Mouse (Mus musculus): Measurements from ENCODE around the gene Acsbg2. TPM values are rescaled to one million over a fixed set of nuclear protein-coding genes. Genes with fewer than 3 reads are reported as not detected.
A peak's percentile ranks its signal among the peaks of the same experiment; 100 is the strongest.

Acsbg2 gene
- total RNA-seq, 2 experiments from 2014 or later, result not detected

DNA sequence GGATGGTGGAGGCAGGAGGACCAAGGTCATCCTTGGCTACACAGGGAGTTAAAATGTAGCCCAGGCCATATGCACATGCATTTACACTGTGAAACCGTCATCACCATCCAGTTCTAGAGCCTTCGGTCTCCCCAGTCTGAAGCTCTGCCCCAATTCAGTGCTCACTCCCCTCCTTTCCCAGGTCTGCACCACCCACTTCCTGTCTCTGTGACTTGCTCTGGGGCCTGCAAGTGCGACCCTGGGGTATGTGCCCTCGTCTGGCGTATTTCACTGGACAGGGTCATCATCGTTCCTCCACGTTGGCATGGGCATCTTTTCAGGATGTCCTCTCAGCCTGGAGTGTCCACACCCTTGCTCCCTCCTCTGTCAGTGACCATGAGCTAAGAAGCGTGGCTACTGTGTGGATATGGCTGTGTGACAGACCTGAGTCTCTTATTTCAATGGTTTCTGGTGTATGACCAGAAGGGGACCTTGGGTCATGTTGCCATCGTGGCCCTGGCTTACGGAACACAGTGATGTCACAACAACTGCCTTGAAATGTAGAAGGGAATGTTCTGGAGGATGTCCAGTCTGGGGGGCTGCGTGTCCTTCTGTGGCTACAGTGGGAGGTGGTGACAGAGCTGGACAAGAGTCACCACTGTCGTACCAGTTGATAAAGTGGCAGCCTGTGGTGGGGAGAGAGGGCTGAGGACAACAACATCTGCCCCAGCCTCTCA lies 847 bp upstream of the Acsbg2 start, which contains the start of gene 1700061G19Rik:
Gene 1700061G19Rik, plus strand, starts transcription at position 542 of the 716 bp plus-strand sequence.
- no peak for ATAC-seq (replicated peaks; ENCODE audit: low FRiP score, low TSS enrichment, poor library complexity, severe bottlenecking)

DNA sequence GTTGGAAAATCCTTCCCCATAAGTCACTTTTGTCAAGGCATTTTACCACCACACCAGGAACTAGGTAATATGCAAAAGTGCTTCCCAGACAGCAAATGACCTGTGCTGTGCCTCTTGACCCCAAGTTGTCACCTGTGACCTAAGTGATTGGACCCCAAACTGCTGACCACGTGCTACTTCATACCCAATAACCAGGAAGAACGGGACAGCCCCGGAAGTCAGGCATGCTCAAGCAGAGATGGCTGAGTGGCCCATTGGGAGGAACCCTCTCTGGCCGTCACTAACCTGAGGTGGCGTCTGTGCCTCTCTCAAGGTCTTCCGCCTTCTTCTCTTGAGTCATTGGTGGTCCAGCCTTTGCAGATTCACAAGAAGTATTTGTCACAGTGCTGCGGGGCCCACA lies 1.7 kb downstream of the Acsbg2 start:
- ATAC-seq (replicated peaks; ENCODE audit: low FRiP score, low TSS enrichment, poor library complexity, severe bottlenecking), result no peak

DNA sequence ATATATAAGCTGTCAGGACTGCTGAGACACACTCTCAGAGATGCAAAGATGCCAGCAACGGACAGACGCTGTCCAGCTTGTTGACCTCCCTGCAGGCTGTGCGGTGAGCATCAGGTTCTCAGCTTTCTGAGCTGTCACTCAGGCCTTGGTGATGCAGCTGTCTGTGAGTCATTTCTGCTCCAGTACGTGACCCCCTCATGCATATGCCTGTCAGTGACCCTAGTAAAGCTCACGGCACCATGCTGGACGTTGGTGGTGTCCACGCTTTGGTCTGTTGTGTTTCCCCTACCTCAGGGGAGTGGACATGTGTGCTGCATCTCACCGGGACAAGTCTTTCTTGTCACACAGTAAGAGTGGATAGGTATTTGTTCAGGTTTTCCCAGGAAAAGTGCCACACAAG lies 2.5 kb downstream of the Acsbg2 start:
- ATAC-seq (replicated peaks; ENCODE audit: low FRiP score, low TSS enrichment, poor library complexity, severe bottlenecking), result no peak; the same call in 1 of the 2 replicates

DNA sequence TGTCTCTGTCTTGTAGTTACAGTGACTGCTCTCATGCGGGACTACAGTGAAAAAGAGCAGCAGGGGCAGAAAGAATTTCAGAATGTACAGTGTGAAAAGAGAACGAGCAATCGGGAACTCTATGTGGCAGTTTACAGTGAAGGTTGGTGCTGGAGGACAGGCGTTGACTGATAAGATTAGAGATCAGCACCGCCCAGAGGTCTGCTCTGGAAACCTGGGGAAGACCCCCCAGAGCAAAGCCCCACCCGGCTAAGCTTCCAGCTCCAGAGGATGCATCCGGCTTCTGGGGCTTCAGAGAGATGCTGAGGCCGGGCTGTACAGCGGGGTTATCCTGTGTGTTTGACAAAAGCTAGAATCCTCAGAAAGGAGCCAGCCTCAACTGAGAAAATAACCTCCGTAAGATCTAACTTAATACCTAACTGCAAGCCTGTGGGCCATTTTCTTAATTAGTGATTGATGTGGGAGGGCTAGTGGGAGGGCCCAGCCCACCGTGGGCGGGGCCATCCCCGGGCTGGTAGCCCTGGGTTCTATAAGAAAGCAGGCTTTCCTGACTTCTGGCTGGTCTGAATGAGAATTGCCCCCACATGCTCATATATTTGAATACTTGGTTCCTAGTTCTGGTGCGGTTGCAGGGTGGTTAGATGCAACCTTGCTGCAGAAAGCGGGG lies 3.8 kb downstream of the Acsbg2 start:
- no peak for ATAC-seq (replicated peaks; ENCODE audit: low FRiP score, low TSS enrichment, poor library complexity, severe bottlenecking)

DNA sequence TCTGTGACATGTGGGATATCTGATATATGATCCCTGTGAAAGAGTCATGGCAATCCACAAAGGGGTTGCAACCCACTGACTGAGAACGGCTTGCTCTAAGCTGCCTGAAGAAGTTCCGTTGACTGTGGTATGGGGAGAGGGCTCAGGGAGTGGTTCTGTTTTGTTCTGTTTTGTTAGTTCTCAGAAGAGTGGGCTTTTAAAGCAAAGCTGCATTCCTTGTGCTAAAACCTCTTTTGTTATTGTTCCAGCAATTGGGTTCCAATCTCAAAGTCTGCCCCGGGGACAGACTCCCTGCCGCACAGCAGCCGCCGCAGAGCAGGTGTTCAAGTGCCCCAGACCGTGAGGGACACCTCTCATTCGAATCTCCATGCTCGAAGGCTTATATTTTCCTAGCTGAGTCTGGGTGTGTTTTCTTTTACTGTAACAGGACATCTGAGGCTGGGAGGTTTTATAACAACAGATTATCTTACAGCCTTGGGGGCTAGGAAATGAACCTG lies 4.7 kb downstream of the Acsbg2 start:
- no peak for ATAC-seq (replicated peaks; ENCODE audit: low FRiP score, low TSS enrichment, poor library complexity, severe bottlenecking)

DNA sequence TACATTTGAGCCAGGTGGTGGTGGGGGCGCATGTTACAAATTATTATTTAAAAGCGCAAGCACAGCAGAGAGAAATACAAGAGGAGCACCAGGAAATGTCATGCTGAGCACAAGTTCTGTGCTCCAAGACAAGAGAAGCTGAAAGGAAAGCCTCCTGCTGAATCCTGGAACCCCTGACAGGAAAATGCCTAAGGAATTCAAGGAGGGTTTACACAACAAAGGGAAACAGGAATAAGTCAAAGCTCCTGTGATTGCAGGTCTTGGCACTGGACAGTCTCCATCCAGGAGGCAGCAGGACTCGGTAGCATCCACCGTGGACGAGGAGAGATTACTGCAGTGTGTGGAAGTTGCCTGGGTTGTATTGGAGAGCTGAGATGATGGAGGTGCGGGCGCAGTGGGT lies 8.2 kb downstream of the Acsbg2 start:
- ATAC-seq (replicated peaks; ENCODE audit: low FRiP score, low TSS enrichment, poor library complexity, severe bottlenecking), result no peak

DNA sequence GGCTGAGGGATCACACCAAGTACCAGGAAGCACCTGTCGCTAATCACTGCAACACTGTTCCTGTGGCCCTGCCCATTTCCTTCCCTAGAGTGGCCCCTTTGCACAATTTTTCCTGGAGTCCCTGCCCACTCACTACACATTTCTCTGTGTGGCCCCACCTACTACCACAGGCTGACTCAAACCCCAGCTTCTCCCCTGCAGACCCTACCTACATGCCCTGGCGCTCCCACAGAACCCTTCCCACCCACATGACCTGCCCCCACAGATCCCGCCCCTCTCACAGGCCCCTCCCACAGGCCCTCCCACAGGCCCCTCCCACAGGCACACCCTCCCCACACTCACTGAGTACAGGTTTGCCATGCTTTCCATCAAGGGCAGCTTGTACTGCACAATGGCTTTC lies 13.1 kb downstream of the Acsbg2 start:
- ATAC-seq (replicated peaks; ENCODE audit: low FRiP score, low TSS enrichment, poor library complexity, severe bottlenecking), result peak; percentile 60

DNA sequence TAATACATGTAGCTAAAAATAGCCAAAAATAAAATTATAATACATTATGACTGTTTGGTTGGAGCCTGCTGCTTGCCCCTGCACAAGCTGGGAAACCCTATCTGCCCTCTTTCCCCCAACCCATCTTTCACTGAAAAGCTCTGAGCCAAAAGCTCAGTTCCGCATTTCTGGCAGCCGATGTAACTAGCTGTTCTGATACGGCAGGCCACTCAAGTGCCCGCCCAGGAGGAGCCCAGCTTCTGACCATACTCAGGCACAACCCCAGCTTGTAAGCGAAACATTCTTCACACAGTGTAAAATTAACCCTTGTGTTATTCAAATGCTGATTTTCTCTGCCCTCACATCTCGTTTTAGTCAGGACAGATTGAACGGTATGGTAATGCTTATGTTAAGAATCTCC lies 15.3 kb downstream of the Acsbg2 start:
- no peak for ATAC-seq (replicated peaks; ENCODE audit: low FRiP score, low TSS enrichment, poor library complexity, severe bottlenecking)

DNA sequence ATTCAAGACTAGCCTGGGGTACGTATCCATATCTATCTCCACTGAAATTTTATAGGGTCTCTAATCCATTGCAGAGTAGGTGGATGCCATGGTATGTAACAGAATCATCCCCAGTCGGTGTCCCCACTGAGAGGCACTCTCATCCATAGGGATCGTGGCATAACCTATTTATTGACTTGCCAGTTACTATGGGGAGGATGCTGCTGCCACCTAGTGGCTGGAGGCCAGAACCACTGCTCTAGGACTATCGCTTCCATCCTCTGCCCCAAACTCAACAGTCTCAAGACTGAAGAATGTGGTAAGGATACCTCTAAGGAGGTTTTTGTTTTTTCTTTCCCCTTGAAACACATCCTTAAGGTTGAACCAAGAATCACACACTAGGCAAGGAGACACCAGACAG lies 16.0 kb downstream of the Acsbg2 start:
- peak; percentile 72; the same call in 1 of the 2 replicates for ATAC-seq (replicated peaks; ENCODE audit: low FRiP score, low TSS enrichment, poor library complexity, severe bottlenecking)

DNA sequence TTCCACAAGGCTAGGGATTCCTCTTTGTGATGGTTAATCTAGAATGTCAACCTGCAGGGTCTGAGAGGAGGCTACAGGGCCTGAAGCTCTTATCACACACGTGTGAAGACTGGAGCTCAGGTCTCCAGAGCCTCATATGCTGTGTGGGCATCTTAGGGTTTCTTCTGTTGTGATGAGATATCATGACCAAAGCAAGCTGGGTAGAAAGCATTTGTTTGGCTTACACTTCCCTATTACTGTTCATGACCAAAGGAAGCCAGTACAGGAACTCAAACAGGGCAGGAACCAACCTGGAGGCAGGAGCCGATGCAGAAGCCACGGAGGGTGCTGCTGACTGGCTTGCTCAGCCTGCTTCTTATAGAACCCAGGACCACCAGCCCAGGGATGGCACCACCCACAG lies 18.8 kb downstream of the Acsbg2 start:
- ATAC-seq (replicated peaks; ENCODE audit: low FRiP score, low TSS enrichment, poor library complexity, severe bottlenecking), result no peak

DNA sequence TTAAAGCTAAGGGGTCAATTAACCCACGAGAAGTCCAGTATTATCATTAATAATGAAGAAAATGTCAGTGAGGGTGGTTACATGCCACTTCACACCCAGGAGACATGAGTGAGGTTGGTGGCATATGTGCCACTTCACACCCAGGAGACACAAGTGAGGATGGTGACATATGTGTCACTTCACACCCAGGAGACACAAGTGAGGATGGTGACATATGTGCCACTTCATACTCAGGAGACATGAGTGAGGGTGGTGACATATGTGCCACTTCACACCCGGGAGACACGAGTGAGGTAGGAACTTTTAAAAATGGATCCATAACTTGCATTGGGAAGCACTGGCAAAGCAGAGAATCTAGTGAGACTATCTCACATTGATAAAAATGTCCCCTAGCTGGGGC lies 23.1 kb downstream of the Acsbg2 start:
- no peak for ATAC-seq (replicated peaks; ENCODE audit: low FRiP score, low TSS enrichment, poor library complexity, severe bottlenecking)

DNA sequence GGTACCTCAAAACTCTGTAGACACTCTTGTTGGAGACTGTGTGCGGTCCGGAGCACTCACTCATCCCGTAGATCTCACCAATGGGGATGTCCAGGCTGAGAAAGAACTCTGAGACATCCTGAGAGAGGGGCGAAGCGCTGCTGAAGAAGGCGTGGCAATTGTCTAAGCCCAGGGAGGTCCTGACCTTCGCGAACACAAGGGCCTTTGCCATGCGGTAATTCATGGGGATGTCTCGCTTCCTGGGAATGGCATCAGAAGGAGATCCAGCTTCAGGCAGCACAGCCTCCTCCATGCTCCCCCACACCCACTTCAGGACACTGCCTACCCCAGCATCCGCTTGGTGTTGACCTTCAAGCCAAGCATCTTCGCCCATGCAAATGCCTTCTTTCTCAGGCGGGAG lies 24.5 kb downstream of the Acsbg2 start:
- no peak for ATAC-seq (replicated peaks; ENCODE audit: low FRiP score, low TSS enrichment, poor library complexity, severe bottlenecking)

DNA sequence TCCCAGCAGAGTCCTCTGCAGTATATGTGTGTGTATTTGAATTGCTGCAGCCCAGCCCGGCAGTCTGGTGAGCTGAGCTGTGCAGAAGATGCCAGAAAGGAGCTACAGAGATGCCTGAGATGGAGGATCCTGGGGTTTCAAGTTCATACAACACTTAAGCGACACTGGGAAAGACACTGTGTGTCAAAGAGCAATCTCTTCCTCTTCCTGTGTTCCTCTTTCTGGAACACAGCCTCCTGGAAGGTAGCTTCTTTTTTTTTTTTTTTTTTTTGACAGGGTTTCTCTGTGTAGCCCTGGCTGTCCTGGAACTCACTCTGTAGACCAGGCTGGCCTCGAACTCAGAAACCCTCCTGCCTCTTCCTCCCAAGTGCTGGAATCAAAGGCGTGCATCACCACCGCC lies 25.5 kb downstream of the Acsbg2 start:
- ATAC-seq (replicated peaks; ENCODE audit: low FRiP score, low TSS enrichment, poor library complexity, severe bottlenecking), result no peak

DNA sequence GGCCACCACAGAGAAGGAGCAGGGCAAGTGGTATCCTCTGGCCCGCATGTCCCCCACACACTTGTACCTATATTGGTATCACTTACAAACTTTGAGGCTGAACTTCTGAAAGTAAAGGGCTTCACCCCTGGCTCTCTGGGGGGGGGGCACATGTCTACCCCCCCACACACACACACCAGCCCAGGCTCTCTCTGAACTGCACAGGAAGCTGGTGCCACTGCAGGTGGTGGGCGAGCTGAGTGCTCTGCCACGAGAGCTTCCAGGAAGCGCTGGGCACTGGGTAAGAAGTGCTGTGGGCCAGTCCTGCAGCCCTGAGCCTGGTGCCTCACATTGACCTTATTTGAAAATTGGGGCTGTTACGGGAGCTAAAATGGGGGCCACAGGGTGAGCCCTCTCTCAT lies 30.6 kb downstream of the Acsbg2 start:
- ATAC-seq (replicated peaks; ENCODE audit: low FRiP score, low TSS enrichment, poor library complexity, severe bottlenecking), result no peak

DNA sequence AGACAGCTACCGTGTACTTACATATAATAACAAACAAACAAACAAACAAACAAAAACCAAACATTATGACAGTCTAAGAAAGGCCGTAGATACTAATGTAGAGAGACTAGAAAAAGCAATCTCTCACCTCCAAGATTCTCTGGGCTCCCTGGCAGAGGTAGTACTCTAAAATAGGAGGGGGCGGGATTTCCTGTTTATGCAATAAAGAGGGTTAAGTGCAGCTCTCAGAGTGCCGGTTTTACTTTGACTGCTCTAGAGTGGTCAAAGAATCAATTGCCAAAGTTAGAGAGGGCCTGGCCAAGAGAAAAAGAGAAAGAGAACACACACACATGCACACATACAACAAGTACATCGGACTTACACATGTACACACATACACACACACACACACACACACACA lies 32.1 kb downstream of the Acsbg2 start:
- ATAC-seq (replicated peaks; ENCODE audit: low FRiP score, low TSS enrichment, poor library complexity, severe bottlenecking), result no peak

DNA sequence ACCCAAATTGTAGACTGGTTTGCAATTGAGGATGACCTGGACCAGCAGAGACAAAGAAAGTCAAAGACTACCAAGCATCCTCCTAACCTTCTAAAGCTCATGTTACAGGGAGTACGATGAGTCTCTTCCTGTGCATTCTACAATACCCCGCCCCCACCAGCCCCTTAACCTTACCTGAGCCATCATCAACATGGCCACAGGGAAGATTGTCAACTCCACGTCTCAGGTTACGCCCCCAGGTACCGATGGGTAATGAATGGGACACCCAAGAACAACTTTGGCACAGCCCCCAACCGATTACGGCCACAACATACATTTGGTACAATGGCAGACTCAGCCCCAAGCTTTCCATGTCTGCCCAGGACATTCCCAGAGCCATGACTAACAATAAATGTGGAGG lies 33.7 kb downstream of the Acsbg2 start:
- no peak for ATAC-seq (replicated peaks; ENCODE audit: low FRiP score, low TSS enrichment, poor library complexity, severe bottlenecking)

DNA sequence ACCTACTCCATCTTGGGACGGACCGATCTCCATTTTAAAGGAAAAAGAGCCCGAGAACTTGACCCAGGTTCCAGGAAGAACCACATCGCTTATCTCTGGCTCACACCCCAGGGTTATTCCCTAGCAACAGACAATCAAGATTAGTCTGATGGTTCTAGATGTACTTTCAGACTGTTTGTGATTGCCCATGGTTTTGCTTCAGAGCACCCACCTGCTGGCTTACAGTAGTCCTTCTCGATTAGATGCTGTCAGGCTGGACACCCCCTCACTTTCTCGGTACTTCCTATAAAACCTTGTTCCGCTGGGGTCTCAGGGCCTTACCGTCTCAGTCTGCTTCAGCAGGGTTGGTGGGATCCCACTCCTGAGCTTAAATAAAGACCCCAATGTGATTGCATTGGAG lies 37.9 kb downstream of the Acsbg2 start:
- ATAC-seq (replicated peaks; ENCODE audit: low FRiP score, low TSS enrichment, poor library complexity, severe bottlenecking), result no peak

DNA sequence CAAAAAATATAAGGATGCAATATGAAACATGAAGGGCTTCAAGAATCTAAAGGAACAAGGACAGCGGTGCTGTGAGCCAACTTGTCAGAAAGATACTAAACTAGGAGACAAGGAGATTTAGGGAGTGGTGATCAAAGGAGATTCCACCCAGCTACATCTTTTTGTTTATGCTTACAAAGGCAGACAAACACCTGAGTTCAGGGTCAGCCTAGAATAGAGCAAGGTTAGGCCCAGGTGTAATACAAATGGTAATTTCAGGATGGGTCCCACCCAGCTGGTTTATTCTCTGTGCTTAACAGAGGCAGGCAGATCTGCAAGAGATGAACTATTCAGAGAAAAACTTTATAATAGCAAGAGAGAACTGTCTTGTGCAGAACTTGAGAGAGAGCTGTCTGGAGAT lies 40.9 kb downstream of the Acsbg2 start:
- no peak for ATAC-seq (replicated peaks; ENCODE audit: low FRiP score, low TSS enrichment, poor library complexity, severe bottlenecking)

DNA sequence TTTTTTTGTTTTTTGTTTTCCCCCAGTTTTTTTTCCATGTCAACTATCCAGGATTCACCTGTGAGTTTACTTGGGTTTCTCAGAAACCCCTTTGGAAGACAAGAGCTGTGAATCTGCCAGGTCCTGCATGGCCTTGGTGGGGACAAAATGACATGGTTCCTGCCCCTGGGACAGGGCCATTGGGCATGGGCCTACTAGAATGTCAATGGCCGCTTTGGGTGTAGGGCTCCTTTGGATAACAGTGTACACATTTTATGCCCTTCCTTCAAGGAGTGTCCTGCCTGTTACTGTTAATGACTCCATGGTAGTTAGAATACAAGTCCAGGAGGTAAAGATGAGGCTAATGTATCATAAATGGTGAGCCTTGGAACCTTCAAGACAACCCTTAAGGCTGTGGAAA lies 41.3 kb downstream of the Acsbg2 start:
- ATAC-seq (replicated peaks; ENCODE audit: low FRiP score, low TSS enrichment, poor library complexity, severe bottlenecking), result no peak

DNA sequence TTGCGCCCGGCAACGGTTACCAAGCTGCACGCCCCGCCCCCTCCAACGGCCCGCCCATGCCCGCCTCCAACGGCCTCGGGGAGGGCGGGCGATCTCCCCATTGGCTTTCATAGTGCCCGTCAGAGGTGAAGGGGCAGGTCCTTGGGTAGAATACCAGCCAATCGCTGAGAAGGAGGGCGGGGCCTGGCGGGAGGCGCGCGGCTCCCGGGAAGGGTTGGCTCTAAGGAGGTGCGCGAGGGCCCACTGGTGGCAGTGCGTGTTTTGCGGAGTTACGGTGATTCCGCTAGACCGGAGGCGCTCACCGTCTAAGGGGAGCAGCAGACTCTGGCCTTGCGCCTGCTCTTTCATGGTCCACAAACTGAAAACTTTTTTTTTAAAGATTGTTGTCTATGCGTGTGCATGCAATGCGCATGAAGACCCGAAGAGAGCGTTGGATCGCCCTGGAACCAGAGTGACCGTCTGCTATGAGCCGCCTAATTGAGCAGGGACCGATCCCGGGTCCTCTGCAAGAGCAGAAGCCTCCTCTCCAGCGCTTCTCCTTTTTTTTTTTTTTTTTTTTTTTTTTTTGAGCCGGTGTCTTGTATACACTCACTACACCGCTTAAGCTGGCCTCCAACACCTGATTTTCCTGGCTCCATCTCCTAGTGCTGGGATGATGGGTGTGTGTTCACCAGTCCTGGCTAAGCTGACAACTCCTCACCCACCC lies 43.0 kb downstream of the Acsbg2 start:
- peak; percentile 88 for ATAC-seq (replicated peaks; ENCODE audit: low FRiP score, low TSS enrichment, poor library complexity, severe bottlenecking)

All from megakaryocyte-erythroid progenitor cell, adult 5-6 weeks (primary cell).